Mouse (Mus musculus) R1 (cell line): ENCODE results near the gene Atxn1.
A peak's percentile ranks its signal among the peaks of the same experiment; 100 is the strongest.

ENCODE experiments used
- DNase-seq: peaks from one replicate; pipeline ENCODE4 v3.0.0-alpha.2; 2018; ENCODE audit warnings: low read depth, low spot score

Atxn1 gene

GRCm38 (mm10) chr13:45582294-45582693 lies 382.5 kb downstream of the Atxn1 start:
- no peak for DNase-seq

GRCm38 (mm10) chr13:45579751-45580150 lies 385.1 kb downstream of the Atxn1 start:
- DNase-seq = no peak

GRCm38 (mm10) chr13:45577784-45578183 lies 387.0 kb downstream of the Atxn1 start:
- DNase-seq = peak; percentile 25

- DNase-seq = no peak
Observed at GRCm38 (mm10) chr13:45577366-45577765, 387.4 kb downstream of the Atxn1 start.

GRCm38 (mm10) chr13:45576185-45576584 lies 388.6 kb downstream of the Atxn1 start:
- no peak for DNase-seq

- DNase-seq = peak; percentile 68
Observed at GRCm38 (mm10) chr13:45572768-45573167, 392.0 kb downstream of the Atxn1 start.

- peak; percentile 78 for DNase-seq
Observed at GRCm38 (mm10) chr13:45571795-45572262, 393.0 kb downstream of the Atxn1 start.

GRCm38 (mm10) chr13:45569932-45570331 lies 394.9 kb downstream of the Atxn1 start:
- no peak for DNase-seq

- no peak for DNase-seq
Observed at GRCm38 (mm10) chr13:45564946-45565345, 399.9 kb downstream of the Atxn1 start.

- no peak for DNase-seq
Observed at GRCm38 (mm10) chr13:45562011-45562410, 402.8 kb downstream of the Atxn1 start.

GRCm38 (mm10) chr13:45560543-45560942 lies 404.3 kb downstream of the Atxn1 start:
- DNase-seq = peak; percentile 44

- DNase-seq = no peak
Observed at GRCm38 (mm10) chr13:45559258-45559657, 405.6 kb downstream of the Atxn1 start.

- DNase-seq = no peak
Observed at GRCm38 (mm10) chr13:45558367-45558766, 406.4 kb downstream of the Atxn1 start.

- no peak for DNase-seq
Observed at GRCm38 (mm10) chr13:45553674-45554073, 411.1 kb downstream of the Atxn1 start.

- DNase-seq = peak; percentile 44
Observed at GRCm38 (mm10) chr13:45547549-45547948, 417.3 kb downstream of the Atxn1 start.

- no peak for DNase-seq
Observed at GRCm38 (mm10) chr13:45546946-45547345, 417.9 kb downstream of the Atxn1 start.

GRCm38 (mm10) chr13:45545974-45546373 lies 418.8 kb downstream of the Atxn1 start:
- DNase-seq = no peak

GRCm38 (mm10) chr13:45539205-45539568 lies 425.6 kb downstream of the Atxn1 start:
- peak; percentile 69 for DNase-seq

- peak; percentile 16 for DNase-seq
Observed at GRCm38 (mm10) chr13:45538532-45539204, 426.1 kb downstream of the Atxn1 start.

- DNase-seq = no peak
Observed at GRCm38 (mm10) chr13:45538091-45538490, 426.7 kb downstream of the Atxn1 start.

GRCm38 (mm10) chr13:45537110-45537509 lies 427.7 kb downstream of the Atxn1 start:
- DNase-seq = no peak

GRCm38 (mm10) chr13:45535731-45536453 lies 428.9 kb downstream of the Atxn1 start:
- DNase-seq = no peak

GRCm38 (mm10) chr13:45530754-45531153 lies 434.1 kb downstream of the Atxn1 start:
- DNase-seq = no peak
